Mouse (Mus musculus): ENCODE data around the gene Gcsh. TPM values are rescaled to one million over a fixed set of nuclear protein-coding genes. Genes with fewer than 3 reads are reported as not detected.

Gene Gcsh
- polyA plus RNA-seq, 1 experiment from 2014 or later, result 147 TPM

DNA sequence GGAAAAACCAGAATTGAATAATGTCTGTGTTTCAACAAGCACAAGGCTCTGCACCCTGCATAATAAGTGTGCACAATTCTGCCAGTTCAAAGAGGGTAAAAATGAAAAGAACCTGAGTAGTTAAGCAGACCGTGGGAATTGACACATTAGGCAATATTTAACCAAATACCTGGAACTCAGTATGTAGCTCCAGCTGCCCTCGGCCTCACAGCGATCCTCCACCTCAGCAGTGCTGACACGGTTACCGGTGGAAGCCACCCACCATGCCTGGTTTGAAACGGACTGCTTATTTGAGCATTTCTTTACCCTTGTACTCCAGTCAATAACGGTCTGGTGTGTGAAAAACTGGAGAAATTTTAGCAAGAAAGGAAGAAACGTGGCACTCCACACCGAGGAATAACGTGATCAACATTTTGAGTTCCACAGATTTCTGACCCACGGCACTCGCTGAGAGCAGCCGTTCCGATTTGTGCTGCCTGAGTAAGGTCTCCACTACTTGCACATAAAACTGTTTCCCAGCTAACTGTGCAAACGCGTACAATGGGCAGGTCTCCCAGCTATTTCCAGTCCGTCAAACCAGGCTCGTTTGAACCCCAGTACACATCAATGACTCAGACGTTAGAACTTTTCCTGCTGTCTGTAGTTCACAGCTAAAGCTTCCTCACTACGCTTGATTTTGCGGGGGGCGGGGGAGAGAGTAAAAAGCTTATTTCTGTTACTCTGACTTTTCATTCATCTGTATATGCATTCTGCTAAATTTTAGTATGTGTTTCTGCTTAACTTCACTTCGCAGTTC is 963 bp downstream of the Gcsh start:
- Histone ChIP-seq H3K9ac (ENCODE audit: low read depth, low read length) (peak overlapping the region; percentile 68), H3K4me2 (peak overlapping the region; percentile 95), H3K36me3 (ENCODE audit: control insufficient read depth, insufficient read depth, low read length) (0 out of 2 replicates have a peak, but pooled peaks cover 2% of the 10 kb centered on the region), H3K4me1 (replicated peaks; ENCODE audit: control insufficient read depth, insufficient read depth, low read length) (peaks cover 8% of the 10 kb centered on the region), H3K27ac (ENCODE audit: low read depth, low read length) (peak overlapping the region; percentile 36), H3K4me3 (ENCODE audit: low read depth, low read length) (peak overlapping the region; percentile 67), H3K9me3 (ENCODE audit: control insufficient read depth, low read length) (no peaks in the 10 kb centered on the region), H3K27me3 (replicated peaks; ENCODE audit: control insufficient read depth, insufficient read depth, low read length) (no peaks in the 10 kb centered on the region)
- WGBS, result 10% methylated on average over 23 of the region's 23 CpGs
- ATAC-seq (replicated peaks; ENCODE audit: low FRiP score) (no peak), DNase-seq (ENCODE audit: low spot score) (peak; percentile 36)

DNA sequence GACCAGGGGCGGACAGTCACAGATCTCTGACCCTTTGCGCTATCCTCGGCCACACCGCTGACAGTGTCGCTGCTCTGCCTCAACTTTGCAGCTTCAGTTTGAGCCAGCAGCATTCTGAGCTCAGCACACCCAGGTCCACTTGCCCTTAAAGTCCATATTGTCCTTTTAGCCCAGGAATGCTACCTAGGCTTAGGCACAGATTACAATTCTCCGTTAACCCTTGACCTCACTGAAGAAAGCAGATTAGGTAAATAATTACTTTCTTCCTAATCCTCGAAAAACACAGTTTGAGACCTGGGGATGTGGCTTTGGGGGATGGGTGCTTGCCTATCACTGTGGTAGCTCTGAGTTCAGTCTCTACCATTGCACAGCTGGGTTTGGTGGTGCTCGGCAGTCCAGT is 2.1 kb downstream of the Gcsh start:
- no peak for ATAC-seq (replicated peaks; ENCODE audit: low FRiP score)
- Histone ChIP-seq H3K4me1 (replicated peaks; ENCODE audit: control insufficient read depth, insufficient read depth, low read length) (peaks cover 8% of the 10 kb centered on the region), H3K9ac (ENCODE audit: low read depth, low read length) (no peak overlapping the region), H3K9me3 (ENCODE audit: control insufficient read depth, low read length) (no peaks in the 10 kb centered on the region), H3K4me2 (peak overlapping the region; percentile 95), H3K27me3 (replicated peaks; ENCODE audit: control insufficient read depth, insufficient read depth, low read length) (no peaks in the 10 kb centered on the region), H3K36me3 (ENCODE audit: control insufficient read depth, insufficient read depth, low read length) (peaks cover 7% of the 10 kb centered on the region; the same call in 1 of the 2 replicates), H3K4me3 (ENCODE audit: low read depth, low read length) (no peak overlapping the region), H3K27ac (ENCODE audit: low read depth, low read length) (no peak overlapping the region)
- 88% methylated on average over 8 of the region's 8 CpGs for WGBS
- no peak for DNase-seq (ENCODE audit: low spot score)

DNA sequence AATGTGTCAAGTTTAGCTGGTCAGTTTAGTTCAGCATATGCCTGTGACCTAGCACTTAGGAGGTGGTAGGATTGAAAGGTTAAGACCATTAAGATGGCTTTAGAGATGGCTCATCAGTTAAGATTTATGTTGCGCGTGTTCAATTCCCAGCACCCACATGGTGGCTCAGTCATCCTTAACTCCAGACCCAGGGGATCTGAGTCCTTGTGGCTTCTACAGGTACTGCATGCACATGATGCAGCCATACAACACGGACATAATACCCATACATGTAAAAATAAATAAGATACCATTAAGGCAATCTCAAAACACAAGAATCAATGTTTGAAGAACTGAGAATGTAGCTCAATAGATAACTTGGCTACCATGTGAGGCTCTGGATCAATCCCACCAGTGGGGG is 3.5 kb downstream of the Gcsh start:
- Histone ChIP-seq H3K27ac (ENCODE audit: low read depth, low read length) (no peak overlapping the region), H3K9ac (ENCODE audit: low read depth, low read length) (no peak overlapping the region), H3K9me3 (ENCODE audit: control insufficient read depth, low read length) (no peaks in the 10 kb centered on the region), H3K27me3 (replicated peaks; ENCODE audit: control insufficient read depth, insufficient read depth, low read length) (no peaks in the 10 kb centered on the region), H3K4me1 (replicated peaks; ENCODE audit: control insufficient read depth, insufficient read depth, low read length) (peaks cover 8% of the 10 kb centered on the region), H3K4me3 (ENCODE audit: low read depth, low read length) (no peak overlapping the region), H3K4me2 (no peak overlapping the region), H3K36me3 (ENCODE audit: control insufficient read depth, insufficient read depth, low read length) (peaks cover 14% of the 10 kb centered on the region; the same call in 1 of the 2 replicates)
- no peak for DNase-seq (ENCODE audit: low spot score)
- 97% methylated on average over 3 of the region's 3 CpGs for WGBS
- no peak for ATAC-seq (replicated peaks; ENCODE audit: low FRiP score)

DNA sequence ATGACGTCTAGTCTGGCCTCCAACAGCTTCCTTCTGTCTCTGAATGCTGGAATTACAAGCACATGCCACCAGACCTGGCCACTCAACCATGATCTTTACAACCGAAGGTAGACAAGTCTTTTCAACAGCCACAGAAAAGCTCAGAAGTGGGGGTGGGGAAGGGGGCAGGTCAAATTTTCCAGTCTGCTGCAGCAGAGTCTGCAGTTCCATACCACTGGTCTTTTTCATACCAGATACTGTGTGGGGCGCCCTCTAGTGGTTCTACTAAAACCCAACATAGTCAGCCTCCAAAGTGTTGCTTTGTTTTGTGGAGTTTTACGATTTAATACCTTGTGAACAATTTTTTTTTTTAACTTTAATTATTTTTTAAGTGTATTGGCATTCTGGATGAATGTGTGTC is 13.2 kb downstream of the Gcsh start:
- Histone ChIP-seq H3K4me2 (peak overlapping the region; percentile 16; the same call in 1 of the 2 replicates), H3K9me3 (ENCODE audit: control insufficient read depth, low read length) (no peaks in the 10 kb centered on the region), H3K9ac (ENCODE audit: low read depth, low read length) (no peak overlapping the region), H3K4me3 (ENCODE audit: low read depth, low read length) (no peak overlapping the region), H3K27ac (ENCODE audit: low read depth, low read length) (no peak overlapping the region), H3K27me3 (replicated peaks; ENCODE audit: control insufficient read depth, insufficient read depth, low read length) (no peaks in the 10 kb centered on the region), H3K4me1 (replicated peaks; ENCODE audit: control insufficient read depth, insufficient read depth, low read length) (peaks cover 6% of the 10 kb centered on the region; the same call in 1 of the 2 replicates), H3K36me3 (ENCODE audit: control insufficient read depth, insufficient read depth, low read length) (peaks cover 7% of the 10 kb centered on the region; the same call in 1 of the 2 replicates)
- DNase-seq (ENCODE audit: low spot score), result peak; percentile 65
- WGBS, result 30% methylated on average over 4 of the region's 4 CpGs
- ATAC-seq (replicated peaks; ENCODE audit: low FRiP score), result no peak

DNA sequence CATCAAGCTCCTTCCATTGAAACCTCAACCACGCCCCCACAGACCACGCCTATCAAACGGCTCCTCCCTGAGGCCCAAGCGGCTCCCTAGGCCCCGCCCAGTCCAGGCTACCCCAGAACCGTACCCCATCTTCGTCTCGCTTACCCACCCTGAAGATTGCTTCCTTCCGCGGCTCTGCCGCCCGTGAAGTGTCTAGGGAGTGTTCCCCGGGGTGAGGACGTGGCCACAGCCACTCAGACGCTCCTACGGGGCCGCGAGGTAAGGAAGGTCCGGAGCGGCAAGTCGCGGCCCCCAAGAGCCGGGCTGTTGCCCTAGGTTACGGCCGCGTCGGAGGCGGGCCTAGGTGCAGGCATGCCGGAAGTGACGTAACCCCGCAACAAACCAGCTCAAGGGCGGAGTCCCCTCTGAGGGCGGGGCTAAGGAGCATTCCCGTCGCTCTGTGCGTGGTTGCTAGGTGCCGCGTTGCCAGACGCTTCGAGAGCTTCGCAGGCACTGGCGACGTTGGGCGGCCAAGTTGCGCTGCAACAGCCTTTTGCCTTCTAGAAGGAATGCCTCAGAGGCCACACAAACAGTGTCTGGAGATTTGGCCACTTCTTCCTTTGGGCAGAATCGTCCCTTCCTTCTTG is 14.6 kb downstream of the Gcsh start, which contains the start of gene 1700030J22Rik:
Gene 1700030J22Rik (minus strand): TSS at position 329 of the 626 bp plus-strand sequence.
- H3K9me3 ChIP-seq (ENCODE audit: control insufficient read depth, low read length), result no peaks in the 10 kb centered on the region
- H3K4me1 ChIP-seq (replicated peaks; ENCODE audit: control insufficient read depth, insufficient read depth, low read length), result peaks cover 6% of the 10 kb centered on the region; the same call in 1 of the 2 replicates
- H3K27me3 ChIP-seq (replicated peaks; ENCODE audit: control insufficient read depth, insufficient read depth, low read length), result no peaks in the 10 kb centered on the region
- H3K4me2 ChIP-seq, result peak within 1 kb of the TSS; percentile 90
- peak within 1 kb of the TSS; percentile 87 for H3K4me3 ChIP-seq (ENCODE audit: low read depth, low read length)
- H3K36me3 ChIP-seq (ENCODE audit: control insufficient read depth, insufficient read depth, low read length), result peaks cover 3% of the 10 kb centered on the region; the same call in 1 of the 2 replicates
- peak within 1 kb of the TSS; percentile 25; the same call in 1 of the 2 replicates for H3K27ac ChIP-seq (ENCODE audit: low read depth, low read length)
- peak within 1 kb of the TSS; percentile 64 for H3K9ac ChIP-seq (ENCODE audit: low read depth, low read length)
- WGBS, result under 1% methylated on average over 46 of the region's 46 CpGs
- DNase-seq (ENCODE audit: low spot score) (peak; percentile 98), ATAC-seq (replicated peaks; ENCODE audit: low FRiP score) (peak; percentile 98)

DNA sequence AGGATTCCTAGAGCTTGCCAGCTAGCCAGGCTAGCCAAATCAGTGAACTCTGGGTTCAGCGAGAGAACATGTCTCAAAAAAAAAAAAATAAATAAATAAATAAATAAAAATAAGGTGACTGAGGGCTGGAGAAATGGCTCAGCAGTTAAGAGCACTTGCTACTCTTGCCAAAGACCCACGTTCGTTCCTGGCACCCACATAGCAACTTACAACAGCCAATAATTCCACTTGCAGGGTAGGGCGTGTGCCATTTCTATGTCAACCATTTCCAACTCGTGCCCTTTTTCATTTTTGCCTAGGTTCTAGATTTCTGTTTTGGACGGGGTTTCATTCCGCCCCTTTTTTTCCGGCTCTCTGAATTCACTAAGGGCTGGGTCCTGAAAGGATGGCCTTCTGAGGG is 15.3 kb downstream of the Gcsh start:
- H3K27ac ChIP-seq (ENCODE audit: low read depth, low read length), result peak overlapping the region; percentile 25; the same call in 1 of the 2 replicates
- peaks cover 3% of the 10 kb centered on the region; the same call in 1 of the 2 replicates for H3K36me3 ChIP-seq (ENCODE audit: control insufficient read depth, insufficient read depth, low read length)
- H3K4me1 ChIP-seq (replicated peaks; ENCODE audit: control insufficient read depth, insufficient read depth, low read length), result peaks cover 6% of the 10 kb centered on the region; the same call in 1 of the 2 replicates
- ATAC-seq (replicated peaks; ENCODE audit: low FRiP score) (no peak), DNase-seq (ENCODE audit: low spot score) (no peak)
- no peaks in the 10 kb centered on the region for H3K27me3 ChIP-seq (replicated peaks; ENCODE audit: control insufficient read depth, insufficient read depth, low read length)
- peak overlapping the region; percentile 90 for H3K4me2 ChIP-seq
- H3K4me3 ChIP-seq (ENCODE audit: low read depth, low read length), result peak overlapping the region; percentile 87
- no peaks in the 10 kb centered on the region for H3K9me3 ChIP-seq (ENCODE audit: control insufficient read depth, low read length)
- H3K9ac ChIP-seq (ENCODE audit: low read depth, low read length), result peak overlapping the region; percentile 64
- WGBS, result 34% methylated on average over 8 of the region's 8 CpGs

DNA sequence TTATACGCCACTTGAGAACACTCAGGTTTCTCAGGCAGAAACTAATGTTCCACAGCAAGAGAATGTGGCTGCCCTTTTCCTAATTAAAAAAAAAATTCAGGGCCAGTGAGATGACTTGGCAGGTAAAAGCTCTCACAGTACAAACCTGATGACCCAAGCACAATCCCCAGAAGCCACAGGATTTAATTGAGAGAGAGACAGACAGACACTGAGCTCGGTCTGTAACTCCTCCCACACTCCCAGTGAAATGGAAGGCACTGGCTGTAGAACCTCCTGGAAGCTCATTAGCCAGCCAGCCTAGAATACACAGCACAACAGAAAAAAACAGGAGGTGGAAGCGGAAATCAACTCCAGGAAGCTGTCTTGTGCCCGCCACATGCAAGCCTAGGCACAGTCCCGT is 17.7 kb downstream of the Gcsh start:
- 69% methylated on average over 5 of the region's 5 CpGs for WGBS
- H3K4me2 ChIP-seq, result 0 out of 2 replicates have a peak overlapping the region, but pooled peaks have one; percentile 9
- no peak overlapping the region for H3K9ac ChIP-seq (ENCODE audit: low read depth, low read length)
- H3K27me3 ChIP-seq (replicated peaks; ENCODE audit: control insufficient read depth, insufficient read depth, low read length), result no peaks in the 10 kb centered on the region
- no peaks in the 10 kb centered on the region for H3K36me3 ChIP-seq (ENCODE audit: control insufficient read depth, insufficient read depth, low read length)
- ATAC-seq (replicated peaks; ENCODE audit: low FRiP score) (no peak), DNase-seq (ENCODE audit: low spot score) (no peak)
- no peak overlapping the region for H3K27ac ChIP-seq (ENCODE audit: low read depth, low read length)
- H3K4me1 ChIP-seq (replicated peaks; ENCODE audit: control insufficient read depth, insufficient read depth, low read length), result peaks cover 6% of the 10 kb centered on the region; the same call in 1 of the 2 replicates
- no peak overlapping the region for H3K4me3 ChIP-seq (ENCODE audit: low read depth, low read length)
- H3K9me3 ChIP-seq (ENCODE audit: control insufficient read depth, low read length), result no peaks in the 10 kb centered on the region

DNA sequence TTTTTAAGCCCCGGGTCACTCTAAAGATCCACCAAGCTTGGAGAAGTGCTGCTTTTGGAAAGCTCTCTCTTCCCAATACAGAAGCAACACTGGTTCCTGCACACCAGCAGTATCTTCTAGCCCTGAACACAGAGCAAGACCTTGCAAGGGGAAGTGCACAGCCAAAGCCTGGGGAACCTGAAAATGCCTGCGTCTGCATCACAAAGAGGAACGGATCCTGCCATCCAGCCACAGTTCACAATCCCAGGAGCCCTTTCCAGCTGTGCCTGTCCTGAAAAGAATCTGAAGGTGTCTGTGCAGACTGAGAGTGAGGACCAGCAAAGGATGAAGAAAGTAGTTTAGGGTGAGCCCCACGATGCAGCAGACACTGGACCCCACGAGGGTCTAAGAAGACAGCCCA is 18.3 kb downstream of the Gcsh start:
- H3K27ac ChIP-seq (ENCODE audit: low read depth, low read length), result no peak overlapping the region
- H3K9me3 ChIP-seq (ENCODE audit: control insufficient read depth, low read length), result no peaks in the 10 kb centered on the region
- DNase-seq (ENCODE audit: low spot score) (no peak), ATAC-seq (replicated peaks; ENCODE audit: low FRiP score) (no peak)
- 41% methylated on average over 5 of the region's 5 CpGs for WGBS
- no peaks in the 10 kb centered on the region for H3K27me3 ChIP-seq (replicated peaks; ENCODE audit: control insufficient read depth, insufficient read depth, low read length)
- peaks cover 6% of the 10 kb centered on the region; the same call in 1 of the 2 replicates for H3K4me1 ChIP-seq (replicated peaks; ENCODE audit: control insufficient read depth, insufficient read depth, low read length)
- H3K4me3 ChIP-seq (ENCODE audit: low read depth, low read length), result no peak overlapping the region
- 0 out of 2 replicates have a peak overlapping the region, but pooled peaks have one; percentile 9 for H3K4me2 ChIP-seq
- no peaks in the 10 kb centered on the region for H3K36me3 ChIP-seq (ENCODE audit: control insufficient read depth, insufficient read depth, low read length)
- no peak overlapping the region for H3K9ac ChIP-seq (ENCODE audit: low read depth, low read length)

Data from liver, embryonic 11.5 days (tissue).